Mouse (Mus musculus) limb, embryonic 15.5 days (tissue): Measurements from ENCODE around the gene Gpr22. TPM values are rescaled to one million over a fixed set of nuclear protein-coding genes. Genes with fewer than 3 reads are reported as not detected.

Source experiments
- ATAC-seq: fragments of 200-750 bp; cut with Nextera tagmentation; 2 replicates; pipeline ENCODE4 v1.8.0; 2017; ENCODE audit warnings: low read depth, moderate TSS enrichment; ENCODE audit not compliant: insufficient number of reproducible peaks, low FRiP score, low TSS enrichment
- H3K27ac ChIP-seq: fragments of 300-500 bp; sonication (generic); 2 replicates; pipeline ENCODE4 v1.5.1; 2015; ENCODE audit warnings: moderate library complexity, mild to moderate bottlenecking, inconsistent platforms
- H3K27me3 ChIP-seq: fragments of 300-500 bp; sonication (generic); 2 replicates; pipeline ENCODE4 v1.6.1; 2015; ENCODE audit warnings: inconsistent platforms
- H3K36me3 ChIP-seq: fragments of 300-500 bp; sonication (generic); 2 replicates; pipeline ENCODE4 v1.6.1; 2015; ENCODE audit warnings: inconsistent platforms
- H3K4me1 ChIP-seq: fragments of 300-500 bp; sonication (generic); 2 replicates; pipeline ENCODE4 v1.6.1; 2015; ENCODE audit warnings: inconsistent platforms
- H3K4me2 ChIP-seq: fragments of 300-500 bp; sonication (generic); 2 replicates; pipeline ENCODE4 v1.6.1; 2015; ENCODE audit warnings: mild to moderate bottlenecking, inconsistent platforms
- H3K4me3 ChIP-seq: fragments of 300-500 bp; sonication (generic); 2 replicates; pipeline ENCODE4 v1.5.1; 2015; ENCODE audit warnings: mild to moderate bottlenecking, inconsistent platforms
- H3K9ac ChIP-seq: fragments of 300-500 bp; sonication (generic); 2 replicates; pipeline ENCODE4 v1.6.1; 2015; ENCODE audit warnings: inconsistent platforms
- H3K9me3 ChIP-seq: fragments of 300-500 bp; sonication (generic); 2 replicates; pipeline ENCODE4 v1.6.1; 2016; ENCODE audit warnings: inconsistent platforms
- WGBS: fragments of 180-500 bp; shearing (Covaris S2); methylation state at CpG from one replicate; pipeline ENCODE4 v1.1.7; 2015; 5-methylcytosine and 5-hydroxymethylcytosine counted together
- polyA plus RNA-seq: library from polyadenylated mRNA; unstranded; fragments of >200 nt; fragmentation: Nextera tagmentation; extraction: Ambion mirVana; gene quantifications from 2 replicates; pipeline ENCODE4 v1.2.1, GENCODE M21; 2015

Gpr22 gene
- polyA plus RNA-seq, 1 experiment from 2014 or later: 0.49 TPM

DNA sequence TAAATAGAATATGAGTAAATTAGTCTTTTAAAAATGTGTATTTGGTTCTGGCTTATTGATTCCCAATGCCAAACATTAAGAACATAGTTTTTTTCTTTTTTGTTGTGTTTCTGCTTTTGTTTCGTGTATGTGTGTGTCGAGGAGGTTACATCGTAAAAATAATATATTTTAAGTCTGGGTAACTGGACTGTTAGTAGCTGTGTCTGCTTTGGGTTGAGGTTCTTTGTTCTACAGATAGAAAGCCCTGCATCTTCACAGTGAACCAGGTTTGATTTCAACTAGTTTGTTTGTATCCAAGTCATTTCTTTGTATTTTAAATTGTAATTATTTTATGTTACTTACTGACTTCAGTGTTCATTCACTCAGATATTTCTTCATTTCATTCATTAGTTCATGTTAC is 323 bp upstream of the Gpr22 start:
- H3K27me3 ChIP-seq: no peaks in the 10 kb centered on the region
- no peaks in the 10 kb centered on the region for H3K4me1 ChIP-seq
- WGBS: 59% methylated on average over 3 of the region's 3 CpGs
- ATAC-seq: no peak
- no peak overlapping the region for H3K4me3 ChIP-seq
- no peak overlapping the region for H3K27ac ChIP-seq
- no peaks in the 10 kb centered on the region for H3K9me3 ChIP-seq
- H3K36me3 ChIP-seq: no peaks in the 10 kb centered on the region
- no peak overlapping the region for H3K4me2 ChIP-seq
- no peak overlapping the region for H3K9ac ChIP-seq

DNA sequence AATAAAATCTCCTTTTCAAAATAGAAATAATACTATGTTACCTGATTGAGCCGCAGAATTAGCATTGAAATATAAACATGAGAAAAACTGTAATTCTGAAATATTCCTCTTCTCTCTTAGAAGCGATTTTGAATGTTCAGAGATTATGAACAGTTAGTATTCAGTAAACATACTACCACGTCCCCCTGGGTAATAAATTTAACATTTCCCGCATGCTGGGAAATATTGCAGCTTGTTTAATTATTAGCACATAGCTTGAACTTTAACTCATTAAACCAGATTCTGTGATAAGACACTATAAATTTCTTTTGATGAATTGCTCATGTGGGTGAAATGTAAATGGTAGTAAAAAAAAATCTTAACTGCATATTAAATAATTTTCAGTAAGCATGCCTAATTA is 1.0 kb downstream of the Gpr22 start:
- no peaks in the 10 kb centered on the region for H3K27me3 ChIP-seq
- H3K4me3 ChIP-seq: no peak overlapping the region
- no peaks in the 10 kb centered on the region for H3K36me3 ChIP-seq
- no peak overlapping the region for H3K4me2 ChIP-seq
- H3K4me1 ChIP-seq: no peaks in the 10 kb centered on the region
- ATAC-seq: no peak
- 63% methylated on average over 4 of the region's 4 CpGs for WGBS
- H3K9me3 ChIP-seq: no peaks in the 10 kb centered on the region
- no peak overlapping the region for H3K27ac ChIP-seq
- H3K9ac ChIP-seq: no peak overlapping the region

DNA sequence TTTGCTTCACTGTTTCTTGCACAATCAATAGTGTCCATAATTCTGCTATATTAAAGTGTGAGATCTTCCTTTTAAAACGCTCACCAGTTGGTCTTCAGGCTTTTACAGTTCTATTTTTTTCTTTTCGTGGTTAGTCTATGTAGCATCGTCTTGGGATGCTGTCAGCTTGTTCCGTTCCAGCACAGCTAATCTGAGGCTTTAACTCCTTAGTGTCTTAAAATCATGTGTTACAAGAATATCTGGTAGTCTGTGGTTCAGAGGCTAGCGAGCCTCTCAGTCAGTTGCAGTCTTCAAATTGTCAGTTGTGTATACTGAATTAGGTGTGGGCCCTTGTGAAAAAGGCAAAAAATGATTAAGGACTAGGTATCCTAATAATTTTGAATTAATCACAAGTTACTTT is 1.5 kb downstream of the Gpr22 start:
- no peak for ATAC-seq
- no peak overlapping the region for H3K4me2 ChIP-seq
- no peaks in the 10 kb centered on the region for H3K36me3 ChIP-seq
- H3K27ac ChIP-seq: no peak overlapping the region
- no peaks in the 10 kb centered on the region for H3K9me3 ChIP-seq
- no peaks in the 10 kb centered on the region for H3K4me1 ChIP-seq
- WGBS: 37% methylated on average over 5 of the region's 5 CpGs
- H3K27me3 ChIP-seq: no peaks in the 10 kb centered on the region
- H3K4me3 ChIP-seq: no peak overlapping the region
- H3K9ac ChIP-seq: no peak overlapping the region

DNA sequence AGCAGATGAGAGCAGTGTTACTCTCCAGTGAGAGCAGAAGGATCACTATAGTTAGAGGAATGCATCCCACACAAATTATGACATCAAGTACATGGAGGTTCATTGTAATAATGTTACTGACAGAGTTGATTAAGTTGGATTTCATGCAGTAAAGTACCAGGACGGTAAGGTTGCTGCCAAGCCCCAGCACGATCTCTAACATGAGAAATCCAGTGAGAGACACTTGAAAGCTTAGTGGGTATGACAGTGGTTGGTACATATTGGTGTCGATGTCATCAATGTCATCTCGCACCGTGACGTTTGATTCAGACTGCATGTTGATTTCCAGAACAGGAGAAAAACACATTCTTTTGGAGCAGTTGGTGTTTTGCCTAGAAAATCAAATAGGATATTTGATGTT is 4.1 kb downstream of the Gpr22 start:
- 89% methylated on average over 6 of the region's 6 CpGs for WGBS
- Histone ChIP-seq H3K36me3 (no peaks in the 10 kb centered on the region), H3K4me2 (no peak overlapping the region), H3K4me3 (no peak overlapping the region), H3K9ac (no peak overlapping the region), H3K27ac (no peak overlapping the region), H3K4me1 (0 out of 2 replicates have a peak, but pooled peaks cover 2% of the 10 kb centered on the region), H3K27me3 (no peaks in the 10 kb centered on the region), H3K9me3 (no peaks in the 10 kb centered on the region)
- ATAC-seq: no peak

DNA sequence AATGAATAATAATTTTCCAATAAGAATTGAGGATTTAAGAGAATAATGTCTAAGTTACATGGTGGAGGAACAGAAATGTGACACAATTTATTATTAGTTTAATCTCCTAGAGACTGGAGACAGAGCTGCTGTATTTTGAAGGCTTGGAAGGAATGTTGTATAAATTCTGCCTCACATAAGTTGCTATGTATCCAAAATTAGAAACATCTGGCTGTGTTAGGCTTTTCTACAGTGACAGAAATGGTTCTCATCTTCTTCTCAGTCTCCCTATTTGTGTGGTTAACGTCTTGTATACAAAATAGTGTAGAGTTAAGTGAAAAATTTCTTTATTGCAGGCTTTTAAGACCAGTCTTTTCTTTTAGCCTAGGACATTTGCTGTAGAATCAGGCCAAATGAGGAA is 6.2 kb downstream of the Gpr22 start:
- Histone ChIP-seq H3K27me3 (no peaks in the 10 kb centered on the region), H3K9me3 (no peaks in the 10 kb centered on the region), H3K4me2 (no peak overlapping the region), H3K27ac (no peak overlapping the region), H3K36me3 (no peaks in the 10 kb centered on the region), H3K9ac (no peak overlapping the region), H3K4me3 (no peak overlapping the region), H3K4me1 (0 out of 2 replicates have a peak, but pooled peaks cover 2% of the 10 kb centered on the region)
- no peak for ATAC-seq
- WGBS: 31% methylated on average over 1 of the region's 1 CpGs

DNA sequence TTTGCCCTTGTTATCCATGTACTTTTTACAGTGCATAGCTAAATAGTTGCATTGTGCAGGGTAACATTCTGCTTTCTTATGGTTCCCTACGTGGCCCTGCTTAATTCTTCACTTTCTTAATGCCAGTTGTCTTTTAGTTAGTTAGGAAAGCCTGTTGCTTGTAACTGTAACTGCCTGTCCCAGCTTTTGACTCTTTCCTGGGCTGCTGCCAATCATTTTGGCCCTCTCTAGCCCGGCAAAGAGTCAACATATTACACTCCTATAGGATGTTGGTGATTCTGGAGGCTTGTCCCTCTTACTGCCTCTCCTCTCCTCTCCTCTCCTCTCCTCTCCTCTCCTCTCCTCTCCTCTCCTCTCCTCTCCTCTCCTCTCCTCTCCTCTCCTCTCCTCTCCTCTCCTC is 7.6 kb downstream of the Gpr22 start:
- Histone ChIP-seq H3K4me3 (no peak overlapping the region), H3K4me1 (0 out of 2 replicates have a peak, but pooled peaks cover 2% of the 10 kb centered on the region), H3K9me3 (no peaks in the 10 kb centered on the region), H3K36me3 (no peaks in the 10 kb centered on the region), H3K9ac (no peak overlapping the region), H3K27ac (no peak overlapping the region), H3K27me3 (no peaks in the 10 kb centered on the region), H3K4me2 (no peak overlapping the region)
- 52% methylated on average over 2 of the region's 2 CpGs for WGBS
- ATAC-seq: no peak

DNA sequence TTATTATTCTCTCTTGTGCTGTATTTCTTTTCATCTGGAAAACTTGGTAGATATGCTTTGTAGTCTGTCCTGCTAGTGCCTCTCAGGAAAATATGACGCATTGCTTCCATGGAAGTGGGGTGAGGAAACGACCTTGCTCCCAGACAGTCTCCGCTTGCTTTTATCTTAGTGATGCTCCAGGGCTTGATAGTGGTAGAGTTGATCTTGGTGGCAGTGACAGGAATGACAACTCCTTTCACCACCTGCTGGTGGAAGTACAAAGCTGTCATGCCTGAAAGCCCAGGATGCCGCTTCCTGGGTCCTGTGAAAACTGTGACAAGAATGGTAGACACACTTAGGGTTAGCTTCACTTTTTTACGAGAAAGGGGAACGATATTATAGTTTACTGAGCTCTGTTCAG is 9.8 kb downstream of the Gpr22 start:
- H3K36me3 ChIP-seq: no peaks in the 10 kb centered on the region
- no peaks in the 10 kb centered on the region for H3K9me3 ChIP-seq
- WGBS: 74% methylated on average over 6 of the region's 6 CpGs
- H3K4me2 ChIP-seq: no peak overlapping the region
- no peaks in the 10 kb centered on the region for H3K27me3 ChIP-seq
- H3K4me3 ChIP-seq: no peak overlapping the region
- H3K27ac ChIP-seq: no peak overlapping the region
- 0 out of 2 replicates have a peak, but pooled peaks cover 2% of the 10 kb centered on the region for H3K4me1 ChIP-seq
- no peak for ATAC-seq
- no peak overlapping the region for H3K9ac ChIP-seq

DNA sequence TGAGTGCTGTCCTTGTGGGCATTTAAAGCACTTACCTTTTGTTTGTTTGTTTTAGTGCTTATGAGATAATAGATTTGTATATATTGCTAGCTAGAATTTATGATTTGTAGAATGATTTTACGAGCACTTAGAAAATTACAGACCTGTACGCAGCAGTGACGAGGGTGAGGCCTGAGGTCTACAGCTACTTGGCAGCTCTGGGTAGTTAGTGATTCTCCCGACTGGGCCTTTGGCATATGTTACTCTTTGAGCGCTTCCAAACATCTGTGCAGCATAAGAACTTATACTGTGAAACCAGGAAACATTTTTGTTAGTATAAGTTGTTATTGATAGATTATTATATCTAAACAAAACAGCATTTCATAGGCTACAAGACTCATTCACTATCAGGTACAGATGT is 12.3 kb downstream of the Gpr22 start:
- Histone ChIP-seq H3K4me1 (0 out of 2 replicates have a peak, but pooled peaks cover 2% of the 10 kb centered on the region), H3K27me3 (no peaks in the 10 kb centered on the region), H3K27ac (no peak overlapping the region), H3K4me2 (no peak overlapping the region), H3K36me3 (peaks cover 7% of the 10 kb centered on the region; the same call in 1 of the 2 replicates), H3K9ac (no peak overlapping the region), H3K4me3 (no peak overlapping the region), H3K9me3 (no peaks in the 10 kb centered on the region)
- no peak for ATAC-seq
- WGBS: 42% methylated on average over 5 of the region's 5 CpGs

DNA sequence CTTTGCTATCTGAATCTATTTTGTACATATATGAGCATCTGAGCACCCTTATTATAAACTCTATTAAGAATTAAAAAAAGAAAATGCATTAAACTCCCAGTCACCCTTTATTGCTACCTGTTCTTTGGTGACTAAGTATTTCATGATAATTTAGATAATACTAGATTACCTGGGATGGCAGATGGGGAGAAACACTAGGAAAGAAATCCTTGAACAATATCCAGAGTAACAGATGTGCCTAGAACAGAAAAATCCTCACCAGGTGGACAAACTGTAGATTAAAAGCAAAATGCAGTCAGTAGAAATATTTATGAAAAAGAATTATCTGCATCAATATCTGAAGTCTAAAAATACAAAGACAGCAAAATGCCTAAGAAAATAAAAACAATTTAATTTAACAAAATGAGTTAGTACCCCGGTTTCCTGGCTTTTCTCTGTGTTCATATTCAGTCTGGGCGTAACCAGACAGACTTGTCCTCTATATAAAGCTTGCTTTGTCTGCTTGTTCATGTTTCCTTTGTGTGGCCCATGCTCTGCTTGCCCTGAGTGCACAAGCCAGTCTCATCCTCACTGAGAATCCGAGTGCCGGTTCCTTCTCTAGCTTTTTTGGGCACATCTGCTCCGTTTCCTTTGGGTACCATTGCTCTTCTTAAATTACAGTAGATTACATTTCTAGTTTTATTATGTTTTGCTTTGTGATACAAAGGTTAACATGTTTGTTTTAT is 13.0 kb downstream of the Gpr22 start:
- H3K4me3 ChIP-seq: no peak overlapping the region
- no peak for ATAC-seq
- H3K9ac ChIP-seq: no peak overlapping the region
- H3K4me1 ChIP-seq: no peaks in the 10 kb centered on the region
- no peak overlapping the region for H3K27ac ChIP-seq
- H3K36me3 ChIP-seq: peaks cover 7% of the 10 kb centered on the region; the same call in 1 of the 2 replicates
- 75% methylated on average over 5 of the region's 5 CpGs for WGBS
- no peak overlapping the region for H3K4me2 ChIP-seq
- no peaks in the 10 kb centered on the region for H3K27me3 ChIP-seq
- no peaks in the 10 kb centered on the region for H3K9me3 ChIP-seq

DNA sequence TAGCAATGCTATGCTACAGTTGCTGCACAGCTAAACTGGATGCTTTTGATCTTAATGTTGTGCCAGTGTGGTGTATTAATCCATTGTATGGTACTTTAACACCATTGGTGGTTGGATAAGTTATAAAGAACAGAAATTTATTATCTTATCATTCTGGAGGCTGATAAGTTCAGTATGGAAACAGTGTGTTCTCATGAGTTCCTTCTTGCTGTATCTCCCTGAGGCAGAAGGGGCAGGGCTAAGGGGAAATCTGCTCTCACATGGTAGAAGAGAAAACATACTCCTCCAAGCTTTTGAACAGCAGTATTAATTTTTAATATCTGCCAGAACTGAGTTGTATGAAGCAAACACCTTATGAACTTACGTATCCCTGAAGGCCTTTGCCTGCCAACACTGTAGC is 20.5 kb downstream of the Gpr22 start:
- 84% methylated on average over 1 of the region's 1 CpGs for WGBS
- H3K36me3 ChIP-seq: peaks cover 11% of the 10 kb centered on the region; the same call in 1 of the 2 replicates
- H3K9ac ChIP-seq: no peak overlapping the region
- H3K27ac ChIP-seq: no peak overlapping the region
- H3K9me3 ChIP-seq: no peaks in the 10 kb centered on the region
- no peak for ATAC-seq
- H3K4me3 ChIP-seq: no peak overlapping the region
- H3K4me2 ChIP-seq: no peak overlapping the region
- H3K4me1 ChIP-seq: no peaks in the 10 kb centered on the region
- no peaks in the 10 kb centered on the region for H3K27me3 ChIP-seq

DNA sequence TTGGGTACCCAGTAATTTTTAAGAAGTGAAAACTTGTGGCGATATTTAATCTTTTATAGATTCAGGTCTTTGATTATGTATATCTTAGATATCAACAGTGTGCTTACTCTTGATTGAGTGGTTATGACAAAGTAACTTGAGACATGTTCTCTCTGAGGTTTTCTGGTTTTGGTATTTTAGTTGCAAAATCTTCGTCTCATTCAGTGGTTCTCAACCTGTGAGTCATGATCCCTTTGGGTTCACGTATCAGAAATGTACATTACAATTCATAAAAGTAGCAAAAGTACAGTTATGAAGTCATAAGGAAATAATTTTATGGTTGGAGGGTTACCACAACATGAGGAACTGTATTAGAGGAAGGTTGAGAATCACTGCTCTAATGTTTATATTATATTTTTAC is 27.1 kb downstream of the Gpr22 start:
- ATAC-seq: no peak
- H3K36me3 ChIP-seq: peaks cover 5% of the 10 kb centered on the region; the same call in 1 of the 2 replicates
- 86% methylated on average over 3 of the region's 3 CpGs for WGBS
- H3K9me3 ChIP-seq: no peaks in the 10 kb centered on the region
- no peak overlapping the region for H3K9ac ChIP-seq
- H3K4me1 ChIP-seq: no peaks in the 10 kb centered on the region
- no peak overlapping the region for H3K4me2 ChIP-seq
- no peaks in the 10 kb centered on the region for H3K27me3 ChIP-seq
- H3K27ac ChIP-seq: no peak overlapping the region
- no peak overlapping the region for H3K4me3 ChIP-seq

DNA sequence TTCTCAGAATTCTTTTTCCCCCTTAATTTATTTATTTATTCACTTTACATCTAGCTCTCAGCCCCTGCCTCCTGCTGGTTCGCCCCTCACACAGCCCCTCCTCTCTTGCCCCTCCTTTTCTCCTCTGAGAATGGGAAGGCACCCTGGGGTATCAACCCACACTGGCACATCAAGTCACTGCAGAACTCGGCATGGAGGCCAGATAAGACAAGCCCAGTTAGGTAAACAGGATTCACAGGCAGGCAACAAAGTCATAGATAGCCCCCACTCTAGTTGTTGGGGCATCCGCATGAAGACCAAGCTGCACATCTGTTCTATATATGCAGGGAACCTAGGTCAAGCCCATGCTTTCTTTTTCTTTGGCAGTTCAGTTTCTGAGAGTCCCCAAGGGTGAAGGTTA is 46.6 kb downstream of the Gpr22 start:
- no peaks in the 10 kb centered on the region for H3K4me1 ChIP-seq
- peaks cover 54% of the 10 kb centered on the region for H3K36me3 ChIP-seq
- H3K4me3 ChIP-seq: no peak overlapping the region
- no peak overlapping the region for H3K27ac ChIP-seq
- WGBS: 71% methylated on average over 3 of the region's 3 CpGs
- H3K9me3 ChIP-seq: no peaks in the 10 kb centered on the region
- no peak overlapping the region for H3K9ac ChIP-seq
- no peak overlapping the region for H3K4me2 ChIP-seq
- ATAC-seq: no peak
- H3K27me3 ChIP-seq: no peaks in the 10 kb centered on the region

DNA sequence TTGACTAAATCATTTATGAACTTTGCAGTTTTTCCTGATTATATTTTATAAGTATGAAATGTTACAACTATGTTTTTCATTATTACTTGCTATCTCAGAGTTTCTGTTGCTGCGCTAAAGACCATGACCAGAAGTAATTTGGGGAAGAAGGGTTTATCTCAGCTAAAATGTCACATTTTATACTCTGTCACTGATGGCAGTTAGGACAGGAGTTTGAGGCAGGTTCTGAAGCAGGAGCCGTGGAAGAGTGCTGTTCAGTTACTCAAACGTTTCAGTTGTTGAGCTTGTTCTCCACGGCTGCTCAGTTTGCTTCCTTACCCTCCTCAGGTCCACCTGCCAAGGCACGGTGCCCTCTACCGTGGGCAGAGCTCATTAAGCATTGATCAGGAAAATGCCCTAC is 47.7 kb downstream of the Gpr22 start:
- Histone ChIP-seq H3K27ac (no peak overlapping the region), H3K27me3 (no peaks in the 10 kb centered on the region), H3K4me3 (no peak overlapping the region), H3K36me3 (peaks cover 48% of the 10 kb centered on the region), H3K9me3 (no peaks in the 10 kb centered on the region), H3K9ac (no peak overlapping the region), H3K4me2 (no peak overlapping the region), H3K4me1 (no peaks in the 10 kb centered on the region)
- no peak for ATAC-seq
- WGBS: 76% methylated on average over 6 of the region's 6 CpGs
